ENCODE assay signal across 9 mouse cellular contexts in the genomic region with DNA sequence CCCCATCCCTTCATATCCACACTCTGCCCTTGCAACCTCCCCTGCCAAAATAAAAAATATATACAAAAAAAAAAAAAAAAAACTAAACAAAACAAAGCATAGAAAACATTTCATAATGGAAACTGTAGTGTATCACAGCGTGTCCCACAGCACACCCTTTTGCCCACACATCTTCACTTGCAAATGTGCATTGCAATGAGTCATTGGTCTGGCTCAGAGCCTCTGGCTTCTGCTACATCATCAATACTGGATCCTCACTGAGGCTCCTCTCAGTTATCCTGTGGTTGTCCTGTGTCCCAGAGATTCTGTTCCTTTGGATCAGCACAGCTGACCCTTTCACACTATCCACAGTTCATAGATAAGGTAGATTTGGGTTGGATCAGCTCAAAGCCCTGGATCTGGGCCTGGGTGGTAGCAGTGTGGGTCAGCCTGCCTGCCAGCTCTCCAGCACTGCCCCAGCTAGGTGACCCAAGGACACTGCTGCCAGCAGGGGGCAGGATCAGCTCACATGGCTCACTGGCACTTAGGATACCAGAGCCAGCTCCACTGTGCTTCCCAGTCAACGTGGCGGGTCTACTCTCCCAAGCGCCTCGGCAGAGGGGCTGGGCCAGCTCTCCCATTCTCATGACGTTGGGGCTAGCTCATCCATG. TPM values are rescaled to one million over a fixed set of nuclear protein-coding genes. Genes with fewer than 3 reads are reported as not detected.
A peak's percentile ranks its signal among the peaks of the same experiment; 100 is the strongest.
DNase-seq lines count a peak whose midpoint lies in the region; ATAC-seq lines count a peak whose summit lies in the region.
"Had no signal": no experiment of that assay in that cellular context is flagged by ENCODE, and none has a peak within 500 bp of the region (broad histone marks: within the 10 kb centered on the region; RNA-seq: fewer than 3 reads in every experiment).

No protein-coding gene starts in this region.

- no peaks in the 10 kb centered on the region for H3K27me3 ChIP-seq in liver, embryonic 16.5 days (ENCODE audit: control insufficient read depth, insufficient read depth, low read depth, low read length)

- DNase-seq in layer of hippocampus, adult 11-12 months (ENCODE audit: low spot score) = peak; percentile 67
- DNase-seq in layer of hippocampus, adult 9-10 months (ENCODE audit: low spot score) = no peak
- peak; percentile 88 to 95 for DNase-seq in adrenal gland, adult (ENCODE audit: inconsistent age in 2 of 2, low spot score in 1 of 2)
- peak; percentile 87 for DNase-seq in kidney, adult 18-20 months
- peak; percentile 77 for DNase-seq in retina, postnatal 1 day
- DNase-seq in urinary bladder, postnatal 14 days (ENCODE audit: low spot score) = peak; percentile 66

- WGBS in liver, embryonic 16.5 days (ENCODE audit: insufficient replicate concordance) = 33% methylated on average over 6 of the region's 6 CpGs

- H3K36me3 ChIP-seq in liver, embryonic 16.5 days (ENCODE audit: control insufficient read depth, insufficient read depth) = no peaks in the 10 kb centered on the region

- H3K4me1 ChIP-seq in liver, embryonic 16.5 days (ENCODE audit: control insufficient read depth, low read depth, low read length) = peaks cover 12% of the 10 kb centered on the region

- no peak overlapping the region for H3K4me3 ChIP-seq in liver, embryonic 16.5 days (ENCODE audit: low read depth, low read length)
- H3K4me3 ChIP-seq: erythroblast, embryonic 14.5 days had no signal

- H3K9ac ChIP-seq in liver, embryonic 16.5 days (ENCODE audit: low read depth, low read length) = no peak overlapping the region

- H3K4me2 ChIP-seq in liver, embryonic 16.5 days (ENCODE audit: low read depth, low read length) = no peak overlapping the region

- H3K27ac ChIP-seq in liver, embryonic 16.5 days (ENCODE audit: low read length) = no peak overlapping the region

- no peaks in the 10 kb centered on the region for H3K9me3 ChIP-seq in liver, embryonic 16.5 days (replicated peaks; ENCODE audit: control insufficient read depth, low read length)

- peak; percentile 81 for ATAC-seq in erythroid progenitor cell, adult 5-6 weeks (replicated peaks; ENCODE audit: low FRiP score, poor library complexity, severe bottlenecking)
- ATAC-seq in liver, embryonic 16.5 days (ENCODE audit: low read depth) = peak; percentile 63

RNA-seq across cellular contexts. Expression of a gene that starts 7.4 kb away (rescaled TPM):
- 47.8 and 53.0 TPM in 2 replicates for total RNA-seq in erythroid progenitor cell, adult 5-6 weeks (2015; ENCODE audit: low replicate concordance)
- 52.5 and 67.9 TPM in 2 replicates for total RNA-seq in erythroid progenitor cell, adult 5-6 weeks (2017; ENCODE audit: low replicate concordance)
- 94.7 and 98.2 TPM in 2 replicates for polyA plus RNA-seq in liver, embryonic 16.5 days (2015; fragmentation: Nextera tagmentation; extraction: Ambion mirVana)
